Mouse (Mus musculus) mammary gland, adult 2 months (tissue): ENCODE data around the gene Mylip. TPM values are rescaled to one million over a fixed set of nuclear protein-coding genes. Genes with fewer than 3 reads are reported as not detected.

Experiments
- polyA plus RNA-seq: library from polyadenylated mRNA; depleted of rRNA; stranded (reverse); fragments of >200 nt; gene quantifications from 2 replicates; pipeline ENCODE4 v1.2.3, GENCODE M21; 2012; ENCODE audit warnings: low replicate concordance; rRNA removed

Mylip gene
- 53.2 and 69.6 TPM in 2 replicates for polyA plus RNA-seq

DNA sequence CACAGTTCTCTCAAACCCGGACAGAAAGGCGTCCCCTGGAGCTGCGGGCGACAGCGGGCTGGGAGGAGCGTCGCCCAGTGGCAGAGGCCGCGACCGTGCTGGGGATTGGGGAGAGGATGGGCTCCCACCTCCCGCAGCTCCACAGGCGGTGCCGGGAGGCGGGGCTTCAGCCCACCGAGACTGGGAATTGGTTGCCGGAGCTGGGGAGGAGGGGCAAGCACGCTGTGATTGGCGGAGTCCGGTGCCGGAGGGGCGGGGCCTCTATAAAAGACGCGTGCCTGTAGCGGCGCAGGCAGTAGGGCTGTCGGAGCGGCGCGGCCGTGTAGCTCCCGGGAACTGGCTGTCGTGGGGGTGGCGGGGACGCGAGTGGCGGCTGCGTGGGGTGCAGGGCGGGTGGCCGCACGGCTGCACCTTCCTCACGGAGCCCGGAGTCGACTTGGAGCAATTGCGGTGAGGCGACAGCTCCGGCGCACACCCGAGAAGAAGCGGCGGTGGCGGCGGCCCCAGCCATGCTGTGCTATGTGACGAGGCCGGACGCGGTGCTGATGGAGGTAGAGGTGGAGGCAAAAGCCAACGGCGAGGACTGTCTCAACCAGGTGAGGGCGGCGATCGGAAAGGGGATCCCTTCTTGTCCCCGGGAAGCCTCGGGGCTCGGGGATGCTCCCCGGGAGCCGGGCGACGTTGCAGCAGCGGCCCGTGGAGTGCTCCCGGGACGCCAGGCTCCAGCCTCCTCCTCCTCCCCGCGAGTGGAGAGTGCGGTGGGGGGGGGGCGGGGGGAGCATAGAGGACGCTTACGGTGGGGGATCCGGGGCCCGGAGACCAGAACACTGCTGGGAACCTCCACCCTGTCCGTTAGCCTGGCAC is at the start of gene Mylip:
Mylip (plus strand) TSS at position 295 of the 864 bp plus-strand sequence.

Other genes starting within 250 kb of the Mylip start
- 8.4 and 58.1 TPM in 2 replicates for gene Gmpr, start 117.7 kb downstream of the Mylip start, polyA plus RNA-seq